Mouse (Mus musculus) CD8-positive naive resting alpha-beta T cell, adult 2 months (primary cell): ENCODE results near the gene Arl3.

Experiments
- DNase-seq, 2 experiments: peaks; one replicate each; pipeline ENCODE4 v3.0.0; 2022; ENCODE audit warnings: low read depth in 2 of 2, low spot score in 2 of 2

Arl3 gene

GRCm38 (mm10) chr19:46572951-46573937, at the start of gene Arl3, which contains the start of gene Sfxn2:
Gene Arl3, minus strand, starts transcription at chr19:46573198.
Gene Sfxn2, plus strand, starts transcription at chr19:46573365.
- peak; percentile 89 to 90 for DNase-seq

- no peak for DNase-seq
Observed at GRCm38 (mm10) chr19:46622659-46623193, 49.7 kb upstream of the Arl3 start.

- no peak for DNase-seq
Observed at GRCm38 (mm10) chr19:46621236-46622183, 48.5 kb upstream of the Arl3 start.

- DNase-seq, result peak; percentile 62 to 68
Observed at GRCm38 (mm10) chr19:46620016-46620808, 47.2 kb upstream of the Arl3 start.

DNA sequence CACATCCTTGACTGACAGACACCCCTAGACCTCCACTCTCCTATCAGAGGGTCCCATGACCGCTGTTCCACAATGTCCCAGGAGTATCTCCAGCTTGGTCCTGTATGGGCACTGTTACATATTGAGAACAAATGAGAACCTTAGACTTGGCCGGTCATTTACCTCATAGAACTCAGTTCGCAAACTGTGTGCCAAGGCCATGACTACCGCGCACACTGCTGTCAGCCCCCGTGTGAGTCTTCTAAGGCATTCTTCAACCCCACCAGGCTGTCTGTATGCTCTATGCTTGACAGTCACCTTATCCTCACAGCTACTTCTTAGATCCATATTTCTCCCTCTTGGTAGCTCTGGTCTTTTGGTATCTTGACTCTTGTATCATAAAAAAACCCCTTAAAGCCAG, 46.5 kb upstream of the Arl3 start:
- DNase-seq, result no peak

- DNase-seq, result no peak
Observed at GRCm38 (mm10) chr19:46619001-46619400, 46.0 kb upstream of the Arl3 start.

DNA sequence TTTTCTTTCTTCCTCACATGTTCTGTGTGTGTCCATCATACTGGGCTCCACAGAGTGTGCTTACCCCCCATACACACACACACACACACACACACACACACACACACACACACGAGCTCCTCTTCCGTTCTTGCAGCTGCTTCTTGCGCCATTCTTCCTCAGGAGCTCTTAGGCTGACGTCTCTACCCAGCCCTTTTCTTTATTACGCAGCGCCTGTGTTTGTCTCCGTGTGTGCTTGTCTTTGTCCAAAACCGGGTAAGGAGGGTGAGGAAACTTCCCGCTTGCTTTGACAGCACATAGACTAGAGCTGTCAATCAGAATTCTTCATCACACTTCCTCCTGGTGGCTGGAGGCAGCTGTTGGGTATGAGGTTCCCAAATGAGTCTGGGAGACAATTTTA, 45.3 kb upstream of the Arl3 start:
- no peak for DNase-seq

- peak; percentile 23 to 34 for DNase-seq
Observed at GRCm38 (mm10) chr19:46617361-46617760, 44.4 kb upstream of the Arl3 start.

- no peak for DNase-seq
Observed at GRCm38 (mm10) chr19:46616378-46616777, 43.4 kb upstream of the Arl3 start.

DNA sequence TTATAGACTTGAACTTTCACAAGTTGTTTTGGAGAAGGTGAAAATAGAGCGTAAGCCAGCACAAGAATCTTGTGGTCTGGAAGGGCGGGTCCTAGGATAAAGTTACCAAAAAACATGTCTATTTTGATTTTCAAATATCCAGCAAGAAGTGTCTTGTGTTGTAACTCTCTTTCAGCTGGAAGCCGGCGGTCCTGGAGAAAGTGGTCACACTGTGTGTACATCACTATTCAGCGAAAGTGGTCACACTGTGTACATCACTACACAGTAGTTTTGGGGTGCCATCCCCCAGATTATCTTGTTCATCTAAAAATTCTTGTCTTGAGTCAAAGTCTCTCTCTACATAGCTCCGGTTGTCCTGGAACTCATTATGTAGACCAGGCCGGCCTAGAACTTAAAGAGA, 35.2 kb upstream of the Arl3 start:
- no peak for DNase-seq

DNA sequence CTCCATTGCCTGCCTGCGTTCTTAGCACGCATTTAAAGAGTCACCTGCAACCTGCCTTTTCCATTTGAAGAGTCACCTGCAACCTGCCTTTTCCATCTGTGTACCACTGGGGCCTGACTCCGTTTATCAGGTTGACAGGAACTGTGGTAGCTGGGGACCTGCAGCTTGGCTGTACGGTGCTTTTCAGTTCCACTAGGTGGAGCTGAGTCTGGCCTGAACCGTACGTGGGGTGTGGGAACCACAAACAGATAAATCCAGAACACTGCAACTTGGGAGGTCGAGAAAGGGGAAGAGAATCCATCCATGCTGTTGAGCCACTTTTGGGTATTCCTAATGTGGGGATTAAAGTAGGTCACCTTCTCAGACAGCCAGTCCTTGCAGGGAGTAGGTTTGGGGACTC, 34.4 kb upstream of the Arl3 start:
- peak in 1 of 2 experiments; percentile 23 for DNase-seq

DNA sequence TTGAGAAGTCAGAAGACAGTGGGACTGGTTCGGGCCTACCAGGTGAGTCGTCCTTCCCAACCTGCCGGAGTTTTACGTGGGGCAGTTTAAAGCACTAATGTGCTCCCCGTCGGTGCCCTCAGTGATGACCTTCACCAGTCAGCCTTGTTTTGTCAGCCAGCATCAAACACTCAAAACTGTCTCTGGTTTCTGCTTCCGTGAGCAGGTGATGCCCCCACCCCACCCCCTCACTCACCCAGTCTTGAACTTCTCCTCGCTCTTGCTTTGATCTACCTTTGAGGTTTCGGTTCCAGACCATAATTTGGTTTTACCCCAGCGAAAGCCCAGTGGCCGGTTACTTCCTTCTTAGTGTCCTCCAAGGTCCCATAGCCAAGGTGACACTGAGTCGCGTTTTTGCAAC, 33.7 kb upstream of the Arl3 start:
- no peak for DNase-seq

GRCm38 (mm10) chr19:46602406-46602805, 29.4 kb upstream of the Arl3 start:
- DNase-seq, result no peak

- no peak for DNase-seq
Observed at GRCm38 (mm10) chr19:46601491-46601890, 28.5 kb upstream of the Arl3 start.

DNA sequence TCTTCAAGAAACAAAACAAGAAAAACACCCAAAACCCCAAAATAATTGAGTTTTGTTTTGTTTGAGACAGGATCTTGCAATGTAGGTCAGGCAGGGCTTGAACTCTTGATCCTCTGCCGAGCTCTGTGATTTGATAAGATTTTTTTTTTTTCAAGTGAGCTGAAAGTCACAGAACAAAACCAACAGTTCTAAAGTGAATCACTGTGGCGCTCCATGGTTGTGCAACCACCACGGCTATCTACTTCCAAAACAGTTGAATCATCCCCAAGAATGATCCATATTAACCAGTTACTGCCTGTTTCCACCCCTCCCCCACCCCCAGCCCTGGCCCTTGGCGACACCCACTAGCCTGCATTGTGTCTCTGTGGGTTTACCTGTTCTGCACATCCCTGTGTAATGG, 27.4 kb upstream of the Arl3 start:
- no peak for DNase-seq

DNA sequence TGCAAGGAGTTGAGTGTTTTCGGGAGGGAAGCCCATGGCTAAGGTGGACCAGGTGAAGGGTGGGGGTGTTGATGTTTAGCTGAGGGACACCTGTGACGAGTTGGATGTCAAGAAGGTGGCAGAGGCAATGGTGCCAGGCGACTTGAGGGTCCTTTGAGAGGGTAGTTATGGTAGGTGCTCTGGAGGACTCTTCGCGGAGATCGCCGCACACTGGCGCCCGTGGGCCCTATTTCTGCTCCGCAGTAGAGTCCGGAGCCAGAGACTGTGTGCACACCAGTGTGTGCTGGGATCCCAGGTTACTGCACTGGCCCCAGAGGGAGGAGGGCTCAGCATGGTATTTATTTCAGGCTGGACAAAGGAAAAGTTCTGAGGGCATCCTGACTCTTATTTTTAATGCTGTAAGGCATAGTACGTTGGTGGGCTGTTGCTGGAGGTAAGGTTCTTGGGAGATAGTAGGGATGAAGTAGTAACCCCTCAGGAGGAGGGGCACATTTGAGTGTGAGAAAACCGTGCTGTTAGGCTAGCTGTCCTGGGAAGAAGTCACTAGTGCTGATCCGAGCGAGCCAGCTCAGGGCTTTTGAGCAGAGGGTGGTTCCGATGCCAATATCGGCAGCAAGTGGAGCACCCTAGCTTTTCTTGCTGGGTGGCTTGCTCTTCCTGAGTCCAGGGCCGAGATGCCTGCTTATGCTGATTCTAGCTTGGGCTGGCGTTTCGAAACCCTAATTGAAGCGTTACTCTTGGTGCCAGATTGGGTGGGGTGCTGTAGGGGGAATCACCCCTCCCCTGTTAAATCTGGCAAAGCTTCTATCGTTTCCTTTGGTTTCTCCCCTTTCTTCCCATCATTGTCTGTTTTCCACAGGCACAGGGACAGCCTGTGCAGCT, 26.6 kb upstream of the Arl3 start:
- DNase-seq, result peak in 1 of 2 experiments; percentile 17

- DNase-seq, result peak; percentile 93 to 97
Observed at GRCm38 (mm10) chr19:46598720-46599252, 25.8 kb upstream of the Arl3 start, which contains the start of gene Wbp1l. Gene Wbp1l, plus strand, starts transcription at chr19:46599084.

DNA sequence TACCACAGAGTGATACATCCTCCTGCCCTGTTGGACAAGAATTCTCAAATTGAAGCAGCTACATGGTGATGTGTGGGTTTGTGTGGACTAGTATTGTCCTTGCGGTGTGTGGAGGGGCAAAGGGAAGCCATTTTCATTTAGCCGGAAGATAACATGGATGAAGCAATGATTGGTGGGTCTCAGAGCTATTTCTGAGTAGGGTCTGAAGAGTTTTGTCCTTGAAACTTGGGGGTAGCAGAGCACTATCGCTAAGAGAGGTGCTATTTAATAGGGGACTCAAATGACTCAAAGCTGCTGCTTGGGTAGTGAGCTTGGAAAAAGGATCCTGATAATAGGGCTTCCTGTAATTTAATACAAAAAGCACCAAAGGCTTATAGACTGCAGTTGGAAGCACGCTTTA, 25.2 kb upstream of the Arl3 start:
- no peak for DNase-seq

DNA sequence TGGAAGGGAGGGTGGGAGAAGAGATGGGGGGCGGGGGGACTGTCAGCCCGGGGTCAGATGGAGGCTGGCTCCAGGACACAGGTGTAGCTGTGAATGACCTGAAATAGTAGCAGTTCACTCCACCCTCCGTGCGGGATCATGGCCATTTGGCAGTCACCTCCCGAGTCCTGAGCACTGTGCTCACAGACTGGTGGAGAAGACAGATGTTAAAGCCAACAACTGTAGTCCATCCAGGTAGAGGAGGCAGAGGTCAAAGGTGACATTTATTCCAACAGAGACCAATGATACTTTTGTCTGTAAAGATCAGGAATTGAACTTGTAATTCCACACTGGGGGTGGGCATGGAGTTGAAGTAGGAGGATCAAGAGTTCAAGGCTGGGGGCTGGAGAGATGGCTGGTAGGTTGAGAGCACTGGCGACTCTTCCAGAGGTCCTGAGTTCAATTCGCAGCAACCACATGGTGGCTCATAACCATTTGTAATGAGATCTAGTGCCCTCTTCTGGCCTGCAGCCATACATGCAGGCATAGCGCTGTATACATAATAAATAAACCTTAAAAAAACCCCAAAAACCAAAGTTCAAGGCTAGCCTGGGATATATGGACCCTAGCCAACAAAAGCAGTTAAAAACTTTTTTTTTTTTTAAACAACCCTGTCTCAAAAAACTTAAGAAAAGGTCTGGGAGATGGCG, 19.9 kb upstream of the Arl3 start:
- no peak for DNase-seq
